Mouse (Mus musculus) lung, postnatal 0 days (tissue): ENCODE measurements around the gene Nbeal1.

Experiments
- CTCF ChIP-seq: IDR thresholded peaks from 2 replicates; pipeline ENCODE4 v1.5.1; 2016; ENCODE audit warnings: antibody characterized with exemption, mild to moderate bottlenecking
- EP300 ChIP-seq: IDR thresholded peaks from 2 replicates; pipeline ENCODE4 v1.6.1; 2016; ENCODE audit warnings: antibody characterized with exemption, mild to moderate bottlenecking, control low read depth

- TF ChIP-seq CTCF (no peak), EP300 (no peak)
Measured at GRCm38 (mm10) chr1:60343630-60344455, 163.4 kb downstream of the Nbeal1 start.
